Mouse (Mus musculus): ENCODE measurements around the gene Gpatch2l. TPM values are rescaled to one million over a fixed set of nuclear protein-coding genes. Genes with fewer than 3 reads are reported as not detected.

Gpatch2l gene
- polyA plus RNA-seq, 1 experiment, result 5.1 TPM

DNA sequence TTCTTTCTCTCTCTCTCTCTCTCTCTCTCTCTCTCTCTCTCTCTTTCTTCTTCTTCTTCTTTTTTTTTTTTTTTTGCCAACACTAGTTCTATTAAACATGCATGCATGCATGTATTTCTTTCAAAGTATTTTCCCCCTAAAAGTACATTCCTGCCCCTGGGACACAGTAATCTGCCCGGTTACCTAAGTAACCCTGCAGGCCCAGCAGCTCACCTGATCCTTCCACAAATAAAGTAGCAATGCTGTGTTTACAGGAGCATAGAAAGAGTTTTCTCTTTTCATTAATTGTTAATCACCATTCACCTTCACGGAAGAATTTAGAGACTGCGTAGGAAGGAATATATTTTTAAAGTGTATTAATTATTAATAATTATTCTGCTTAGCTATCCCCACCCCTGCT, 34.1 kb downstream of the Gpatch2l start:
- 90% methylated on average over 3 of the region's 3 CpGs for WGBS
- DNase-seq (ENCODE audit: low read depth, low spot score), result no peak

DNA sequence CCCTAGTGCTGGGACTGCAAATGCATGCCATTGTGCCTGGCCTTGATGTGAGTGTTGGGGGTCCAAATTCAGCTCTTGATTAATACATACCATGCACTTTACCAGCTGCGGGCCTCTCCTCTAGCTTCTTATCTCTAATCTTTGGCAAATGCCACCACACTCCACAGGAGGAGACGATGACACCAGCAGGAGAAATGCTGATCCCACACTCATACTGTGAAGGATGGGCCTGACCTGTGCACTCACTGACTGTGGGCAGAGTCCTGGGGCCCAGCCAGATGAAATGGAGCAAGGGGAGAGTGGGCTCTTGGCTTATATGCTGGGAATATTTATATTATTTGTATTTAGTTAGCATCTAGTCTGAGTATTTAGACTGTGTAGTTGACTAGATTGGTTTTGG, 34.8 kb downstream of the Gpatch2l start:
- WGBS, result 91% methylated on average over 2 of the region's 2 CpGs

DNA sequence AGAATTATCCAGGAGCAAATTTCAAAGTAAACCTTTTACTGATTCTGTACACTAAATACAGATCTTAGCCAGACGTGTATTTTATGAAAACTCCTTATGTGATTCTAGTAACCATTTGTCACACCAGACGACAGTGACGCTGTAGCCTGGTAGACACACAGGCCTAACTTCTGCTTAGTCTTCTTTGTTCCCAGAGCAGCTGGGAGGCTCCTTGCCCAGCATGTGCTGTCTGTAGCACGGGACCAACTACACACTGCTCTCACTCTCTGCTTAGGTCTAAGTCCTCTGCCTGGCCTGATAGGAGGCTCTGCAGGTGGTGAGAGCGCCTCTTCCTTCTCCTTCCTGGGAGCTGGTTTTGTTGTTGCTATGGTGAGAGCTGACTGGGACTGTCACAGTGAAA, 35.2 kb downstream of the Gpatch2l start:
- no peak for DNase-seq (ENCODE audit: low read depth, low spot score)
- WGBS, result 85% methylated on average over 5 of the region's 5 CpGs

More for the DNA sequence above, 34.8 kb downstream of the Gpatch2l start:
- DNase-seq (ENCODE audit: low read depth, low spot score), result no peak

DNA sequence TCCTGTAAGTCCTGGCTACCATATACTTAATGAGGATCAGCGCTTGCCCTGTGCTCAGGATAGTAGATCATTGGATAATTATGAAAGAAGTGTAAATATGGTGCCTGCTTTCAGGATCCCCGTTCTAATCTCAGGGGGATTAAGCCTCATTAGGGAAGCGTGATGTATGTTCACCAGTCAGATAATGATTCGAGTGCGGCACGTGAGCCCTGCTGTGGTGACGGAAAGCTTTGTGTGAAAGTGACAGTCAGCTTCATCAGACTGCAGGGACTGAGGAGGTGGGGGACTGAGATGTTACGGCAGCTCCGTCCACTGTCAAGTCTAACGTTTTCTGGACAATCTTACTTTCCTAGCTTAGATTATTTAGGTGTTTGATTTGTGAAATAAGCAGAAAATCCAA, 38.3 kb downstream of the Gpatch2l start:
- no peak for DNase-seq (ENCODE audit: low read depth, low spot score)
- 86% methylated on average over 10 of the region's 10 CpGs for WGBS

DNA sequence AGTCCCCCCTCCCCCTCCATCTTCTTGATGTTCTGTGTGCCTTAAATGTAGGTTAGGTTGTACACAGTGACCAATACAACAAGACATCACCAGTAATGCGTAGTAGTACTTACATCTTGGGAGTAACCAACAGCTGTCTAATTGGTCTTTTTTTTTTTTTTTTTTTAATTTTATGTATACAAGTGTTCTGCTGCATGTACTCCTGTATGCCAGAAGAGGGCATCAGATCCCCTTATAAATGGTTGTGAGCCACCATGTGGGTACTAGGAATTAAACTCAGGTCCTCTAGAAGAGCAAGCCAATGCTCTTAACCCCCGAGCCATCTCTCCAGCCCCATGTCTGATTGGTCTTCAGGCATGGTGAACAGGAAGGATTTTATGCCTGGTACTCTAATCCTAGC, 44.0 kb downstream of the Gpatch2l start:
- no peak for DNase-seq (ENCODE audit: low read depth, low spot score)
- 99% methylated on average over 2 of the region's 2 CpGs for WGBS

DNA sequence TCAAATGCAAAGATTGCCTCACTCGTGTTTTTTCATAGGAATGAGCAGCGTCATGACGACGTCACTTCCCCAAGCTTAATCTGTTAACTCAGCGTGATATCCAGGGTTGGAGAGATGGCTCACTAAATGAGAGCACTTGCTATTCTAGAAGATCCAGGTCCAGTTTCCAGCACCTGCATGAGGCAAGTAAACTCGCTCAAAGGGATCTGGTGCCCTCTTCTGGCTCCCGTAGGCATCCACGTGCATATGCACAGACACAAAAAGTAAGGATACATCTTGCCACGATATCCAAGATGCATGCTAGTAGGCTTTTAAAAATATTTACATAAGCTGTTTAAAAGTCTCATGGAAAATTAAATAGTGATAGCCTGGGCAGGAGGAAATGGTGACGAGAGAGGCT, 55.8 kb downstream of the Gpatch2l start:
- DNase-seq (ENCODE audit: low read depth, low spot score), result no peak
- 76% methylated on average over 10 of the region's 10 CpGs for WGBS

DNA sequence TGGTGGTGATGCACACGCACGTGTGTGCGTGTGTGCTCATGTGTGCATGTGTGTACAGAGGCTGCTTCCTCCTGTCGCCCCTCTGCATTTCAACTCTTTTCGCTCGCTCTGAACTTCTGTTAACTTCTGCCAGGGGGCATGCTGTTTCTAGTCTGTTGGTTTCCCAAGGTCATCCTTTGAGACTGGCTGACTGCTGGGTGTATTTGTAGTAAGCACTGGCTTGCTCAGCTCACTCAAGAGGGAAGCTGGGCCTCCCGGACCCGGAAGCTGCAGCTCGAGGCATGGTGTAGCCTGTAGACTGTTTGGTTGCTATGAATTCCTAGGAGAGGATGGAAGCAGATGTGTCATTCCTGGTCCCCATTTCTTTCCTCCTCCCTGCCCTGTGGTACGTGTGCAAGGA, 61.3 kb downstream of the Gpatch2l start:
- no peak for DNase-seq (ENCODE audit: low read depth, low spot score)
- 81% methylated on average over 10 of the region's 10 CpGs for WGBS

DNA sequence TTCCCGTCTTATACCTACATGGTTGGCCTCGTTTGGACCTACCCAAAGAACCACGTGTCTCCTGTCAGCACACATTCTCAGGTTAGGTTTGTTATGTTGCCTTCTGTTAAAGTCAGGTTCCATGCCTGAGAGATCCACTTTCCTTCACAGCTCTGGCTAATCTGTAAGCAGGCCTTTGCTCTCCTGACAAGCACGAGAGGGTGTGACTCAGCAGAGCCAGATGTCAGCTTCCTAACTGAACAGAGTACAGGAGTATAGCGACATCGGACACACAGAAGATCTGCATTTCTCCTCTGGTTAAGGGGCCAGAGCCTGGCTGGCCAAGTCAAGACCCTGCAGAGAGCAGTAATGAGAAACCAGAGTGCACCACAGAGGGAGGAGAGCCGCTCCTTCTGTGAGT, 63.4 kb downstream of the Gpatch2l start:
- WGBS, result 37% methylated on average over 7 of the region's 7 CpGs
- DNase-seq (ENCODE audit: low read depth, low spot score), result no peak

DNA sequence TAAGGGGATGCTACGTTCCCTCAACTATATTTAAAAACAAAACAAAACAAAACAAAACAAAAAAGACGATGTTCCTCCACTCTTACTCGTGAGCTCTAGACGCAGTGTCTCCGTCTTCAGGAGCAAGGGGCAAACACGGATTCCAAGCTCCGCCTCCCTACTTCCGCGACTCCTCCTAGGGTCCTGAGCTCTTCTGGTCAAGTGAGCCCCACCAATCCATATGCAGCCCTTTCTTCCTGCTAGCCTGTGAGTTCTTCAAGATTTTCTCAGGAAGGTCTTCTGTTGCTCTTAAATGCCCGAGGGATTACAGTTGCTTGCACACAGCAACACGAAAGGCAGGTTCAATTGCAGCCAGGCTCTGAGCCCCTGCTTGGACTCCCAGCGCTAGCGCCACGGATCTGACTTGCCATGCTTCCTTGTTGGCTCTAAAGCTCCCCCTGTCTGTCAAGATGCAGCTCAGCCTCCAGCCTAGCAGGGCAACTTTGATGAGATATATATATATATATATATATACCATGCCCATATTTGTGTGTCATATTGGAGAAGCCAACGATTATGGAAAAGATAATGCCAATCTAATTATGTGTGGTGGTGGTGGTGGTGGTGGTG, 64.1 kb downstream of the Gpatch2l start:
- peak; percentile 19 for DNase-seq (ENCODE audit: low read depth, low spot score)
- WGBS, result 20% methylated on average over 15 of the region's 15 CpGs

DNA sequence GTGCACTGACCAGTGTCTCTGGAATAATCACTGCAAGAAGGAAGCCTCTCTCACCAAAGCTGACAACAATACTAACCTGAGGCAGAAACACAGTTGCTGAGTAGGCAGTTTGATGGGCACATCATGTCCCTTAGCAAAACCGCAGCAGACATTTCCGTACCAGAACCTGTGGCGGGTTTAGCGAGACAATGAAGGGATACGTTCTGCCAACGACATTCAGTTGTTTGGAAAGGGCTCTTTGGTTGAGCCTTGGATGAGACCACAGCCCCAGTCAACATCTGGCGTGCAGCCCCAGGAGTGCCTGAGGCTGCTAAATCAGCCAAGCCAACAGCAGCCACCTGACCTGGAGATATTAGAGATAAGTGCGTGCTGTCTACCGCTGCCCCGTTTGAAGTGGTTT, 67.8 kb downstream of the Gpatch2l start:
- WGBS, result 59% methylated on average over 10 of the region's 10 CpGs
- DNase-seq (ENCODE audit: low read depth, low spot score), result no peak

DNA sequence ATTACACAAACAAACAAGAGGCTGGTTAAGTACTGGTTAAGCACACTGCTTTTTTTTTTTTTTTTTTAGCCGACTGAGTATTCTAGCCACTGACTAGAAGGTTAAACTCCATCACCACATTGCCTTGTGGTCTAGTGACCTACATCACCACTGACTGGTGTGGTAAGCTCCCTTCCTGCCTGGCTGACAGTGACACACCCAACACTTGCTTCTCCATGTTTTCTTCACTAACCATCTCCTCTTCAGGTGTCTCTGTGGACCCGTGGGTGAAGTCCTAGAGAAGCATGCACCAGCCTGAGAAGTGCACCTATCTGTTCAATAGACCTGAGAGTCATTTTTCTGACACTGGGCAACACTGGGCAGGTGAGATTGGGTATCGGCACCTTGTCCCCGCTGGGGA, 68.2 kb downstream of the Gpatch2l start:
- DNase-seq (ENCODE audit: low read depth, low spot score), result no peak
- WGBS, result 72% methylated on average over 4 of the region's 4 CpGs

DNA sequence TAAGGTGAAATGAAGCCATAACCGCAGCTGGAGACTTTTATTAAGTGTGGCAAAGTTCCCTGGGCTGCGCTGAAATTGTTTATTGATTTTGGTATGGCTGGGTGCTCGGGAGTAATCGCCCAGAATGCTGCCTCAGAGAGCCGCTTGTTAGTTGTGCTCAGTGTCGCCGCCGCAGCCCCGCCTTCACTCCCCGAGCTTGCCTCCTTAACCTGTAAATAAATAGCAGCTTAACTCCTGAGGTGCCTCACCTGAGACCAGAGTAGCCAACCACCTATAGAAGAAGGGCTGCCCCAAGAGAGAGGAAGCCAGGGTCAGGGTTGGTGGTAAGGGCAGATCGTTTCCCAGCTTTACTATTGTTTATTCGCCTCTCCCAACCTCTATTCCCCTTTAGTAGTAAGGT, 79.0 kb downstream of the Gpatch2l start:
- 21% methylated on average over 12 of the region's 12 CpGs for WGBS
- DNase-seq (ENCODE audit: low read depth, low spot score), result no peak

DNA sequence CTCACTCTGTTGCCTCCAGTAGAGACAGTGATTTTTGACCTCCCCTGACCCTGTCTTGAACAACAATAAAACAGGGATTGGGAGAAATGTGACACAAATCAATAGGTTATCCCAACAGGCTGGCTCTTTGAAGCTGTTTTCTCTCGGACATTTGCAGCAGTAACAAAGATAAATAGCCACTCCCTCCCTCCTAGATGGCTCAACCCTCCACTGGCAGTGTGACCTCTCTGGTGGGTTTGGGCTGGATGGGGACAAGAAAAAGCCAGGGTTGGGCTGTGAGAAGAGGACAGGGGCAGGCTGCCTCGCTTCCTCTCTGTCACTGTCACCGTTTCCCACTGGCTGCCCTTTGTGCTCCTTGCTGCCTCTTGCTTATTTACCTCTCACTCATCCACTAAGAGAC, 82.6 kb downstream of the Gpatch2l start:
- no peak for DNase-seq (ENCODE audit: low read depth, low spot score)
- WGBS, result 31% methylated on average over 3 of the region's 3 CpGs

DNA sequence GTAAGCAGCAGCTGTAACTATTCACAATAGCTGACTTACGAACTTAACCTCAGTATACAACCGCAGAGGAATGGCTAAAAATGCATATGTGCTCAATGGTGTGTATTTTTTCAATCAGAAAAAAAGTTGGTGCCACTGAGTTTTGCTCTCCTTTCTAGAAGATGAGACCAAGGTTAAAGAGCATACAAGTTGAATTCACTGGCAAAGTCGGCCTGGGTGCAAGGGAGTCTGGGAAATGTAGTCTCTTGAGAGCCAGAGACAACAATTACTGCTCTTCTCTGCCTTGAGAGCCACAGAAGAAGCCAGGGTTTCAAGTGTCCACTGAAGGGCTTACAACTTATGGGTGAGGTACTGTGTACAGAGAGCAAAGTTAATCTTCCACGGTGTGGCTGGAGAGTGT, 88.2 kb downstream of the Gpatch2l start:
- whole genome bisulfite sequencing, result 44% methylated on average over 4 of the region's 4 CpGs
- no peak for DNase-seq (ENCODE audit: low read depth, low spot score)

DNA sequence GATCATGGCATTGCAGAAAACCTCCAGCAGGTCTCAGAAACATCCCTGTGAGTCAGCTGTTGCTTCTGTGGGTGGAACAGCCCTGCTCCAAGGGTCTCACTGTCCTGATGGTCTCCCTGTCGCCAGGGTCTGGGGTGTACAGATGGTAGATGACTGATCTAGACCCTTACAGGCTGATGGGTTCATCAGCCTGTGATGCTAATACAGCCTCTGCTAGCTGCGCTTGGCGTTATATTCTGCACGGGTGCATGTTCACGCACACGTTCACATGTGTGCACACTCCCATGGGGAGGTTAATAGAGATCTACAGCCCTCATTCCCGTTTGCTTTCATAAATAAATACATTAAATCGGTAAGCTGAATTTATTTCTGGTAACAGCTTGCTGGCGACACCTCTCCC, 89.0 kb downstream of the Gpatch2l start:
- WGBS, result 81% methylated on average over 9 of the region's 9 CpGs

DNA sequence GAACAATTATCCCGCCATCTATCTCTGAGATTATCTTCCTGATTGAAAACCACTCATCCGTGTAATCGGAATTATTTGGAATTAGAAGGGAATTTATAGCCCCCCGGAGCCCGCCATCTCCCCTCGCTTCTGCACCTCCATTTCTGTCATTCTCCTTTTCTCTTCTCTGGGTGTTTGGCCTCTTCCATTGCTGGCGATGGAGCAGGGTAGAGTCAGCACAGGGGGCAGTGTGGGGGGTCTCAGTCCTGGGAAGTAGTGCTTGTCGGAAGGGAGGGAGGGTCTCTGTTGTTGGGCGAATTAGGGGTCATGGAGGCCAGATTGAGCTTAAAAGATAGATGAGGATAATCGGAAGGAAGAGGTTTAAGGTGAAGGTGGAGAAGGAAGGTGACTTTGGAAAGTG, 89.6 kb downstream of the Gpatch2l start:
- DNase-seq (ENCODE audit: low read depth, low spot score), result no peak
- 82% methylated on average over 10 of the region's 10 CpGs for WGBS

More for the DNA sequence above, 89.0 kb downstream of the Gpatch2l start:
- DNase-seq (ENCODE audit: low read depth, low spot score), result no peak

DNA sequence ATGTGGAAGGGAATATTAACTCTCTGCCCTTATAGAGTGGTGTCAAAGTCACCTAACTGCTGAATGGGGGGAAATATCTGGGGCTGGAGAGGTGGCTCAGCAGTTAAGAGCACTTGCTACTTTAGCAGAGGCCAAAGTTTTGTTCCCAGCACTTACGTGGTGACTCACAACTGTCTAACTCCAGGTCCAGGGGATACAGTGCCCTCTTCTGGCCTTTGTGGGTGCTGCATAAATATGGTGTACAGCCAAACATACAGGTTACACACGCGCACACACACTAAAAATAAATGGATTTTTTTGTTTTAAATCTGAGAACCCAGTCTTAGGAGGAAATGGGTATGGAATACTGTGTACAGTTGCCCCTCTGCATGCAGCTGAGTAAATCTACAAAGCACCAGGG, 94.6 kb downstream of the Gpatch2l start:
- no peak for DNase-seq (ENCODE audit: low read depth, low spot score)
- WGBS, result 96% methylated on average over 3 of the region's 3 CpGs

DNA sequence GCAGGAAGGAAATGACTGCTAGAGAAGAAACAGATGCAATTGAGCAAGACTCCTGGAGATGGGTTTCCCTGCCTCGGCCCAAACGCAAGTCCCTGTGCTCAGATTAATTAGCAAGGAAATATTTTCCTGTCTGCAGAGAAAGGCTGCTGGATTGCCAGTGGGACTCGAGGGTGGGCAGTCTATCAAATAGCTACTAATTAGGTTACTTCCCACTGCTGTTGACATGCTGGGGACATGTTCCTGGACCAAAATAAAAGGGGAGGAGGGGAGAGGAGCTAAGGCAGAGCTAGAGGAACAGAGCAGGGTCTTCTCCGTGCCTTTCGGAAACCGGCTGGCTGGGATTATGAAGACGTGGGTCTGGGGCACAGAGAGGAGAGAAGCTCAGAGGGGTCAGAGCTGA, 95.2 kb downstream of the Gpatch2l start:
- no peak for DNase-seq (ENCODE audit: low read depth, low spot score)
- WGBS, result 54% methylated on average over 7 of the region's 7 CpGs
